Mouse (Mus musculus): Measurements from ENCODE around the gene Fam102a. TPM values are rescaled to one million over a fixed set of nuclear protein-coding genes. Genes with fewer than 3 reads are reported as not detected.
A peak's percentile ranks its signal among the peaks of the same experiment; 100 is the strongest.

Fam102a gene
- polyA plus RNA-seq, 1 experiment from 2014 or later: 10.9 TPM

GRCm38 (mm10) chr2:32549171-32549570 is 14.0 kb downstream of the Fam102a start:
- no peak for ATAC-seq (ENCODE audit: low FRiP score, low read depth)
- H3K36me3 ChIP-seq: peaks cover 20% of the 10 kb centered on the region
- 72% methylated on average over 9 of the region's 9 CpGs for WGBS
- H3K4me3 ChIP-seq: no peak overlapping the region
- H3K9me3 ChIP-seq: no peaks in the 10 kb centered on the region
- H3K4me1 ChIP-seq: peaks cover 26% of the 10 kb centered on the region
- peak overlapping the region; percentile 74; the same call in 1 of the 2 replicates for H3K27ac ChIP-seq
- no peak overlapping the region for H3K4me2 ChIP-seq (replicated peaks)
- H3K27me3 ChIP-seq: no peaks in the 10 kb centered on the region
- no peak overlapping the region for H3K9ac ChIP-seq

GRCm38 (mm10) chr2:32549764-32550163 is 14.6 kb downstream of the Fam102a start:
- WGBS: 33% methylated on average over 6 of the region's 6 CpGs
- Histone ChIP-seq H3K27me3 (no peaks in the 10 kb centered on the region), H3K27ac (peak overlapping the region; percentile 74), H3K36me3 (peaks cover 16% of the 10 kb centered on the region), H3K9me3 (no peaks in the 10 kb centered on the region), H3K4me1 (peaks cover 26% of the 10 kb centered on the region), H3K9ac (no peak overlapping the region), H3K4me2 (replicated peaks) (no peak overlapping the region), H3K4me3 (no peak overlapping the region)
- peak; percentile 48; the same call in 1 of the 2 replicates for ATAC-seq (ENCODE audit: low FRiP score, low read depth)

- WGBS: 69% methylated on average over 5 of the region's 5 CpGs
- no peak overlapping the region for H3K4me3 ChIP-seq
- H3K36me3 ChIP-seq: peaks cover 4% of the 10 kb centered on the region; the same call in 1 of the 2 replicates
- no peak overlapping the region for H3K9ac ChIP-seq
- H3K4me1 ChIP-seq: peaks cover 37% of the 10 kb centered on the region
- no peaks in the 10 kb centered on the region for H3K9me3 ChIP-seq
- no peak overlapping the region for H3K4me2 ChIP-seq (replicated peaks)
- no peak overlapping the region for H3K27ac ChIP-seq
- no peaks in the 10 kb centered on the region for H3K27me3 ChIP-seq
- ATAC-seq (ENCODE audit: low FRiP score, low read depth): no peak
These were observed 16.1 kb downstream of the Fam102a start for GRCm38 (mm10) chr2:32551236-32551635.

GRCm38 (mm10) chr2:32553592-32554148 is 18.5 kb downstream of the Fam102a start:
- peaks cover 43% of the 10 kb centered on the region for H3K4me1 ChIP-seq
- no peak overlapping the region for H3K9ac ChIP-seq

GRCm38 (mm10) chr2:32555484-32555883 is 20.4 kb downstream of the Fam102a start:
- Histone ChIP-seq H3K9me3 (no peaks in the 10 kb centered on the region), H3K27me3 (no peaks in the 10 kb centered on the region), H3K4me1 (peaks cover 25% of the 10 kb centered on the region), H3K9ac (peak overlapping the region; percentile 25; the same call in 1 of the 2 replicates), H3K4me2 (replicated peaks) (no peak overlapping the region), H3K4me3 (no peak overlapping the region), H3K36me3 (peaks cover 28% of the 10 kb centered on the region), H3K27ac (no peak overlapping the region; the same call in 1 of the 2 replicates)
- 57% methylated on average over 4 of the region's 4 CpGs for WGBS
- no peak; the same call in 1 of the 2 replicates for ATAC-seq (ENCODE audit: low FRiP score, low read depth)

More at GRCm38 (mm10) chr2:32553592-32554148, 18.5 kb downstream of the Fam102a start:
- Histone ChIP-seq H3K36me3 (peaks cover 10% of the 10 kb centered on the region), H3K27me3 (no peaks in the 10 kb centered on the region), H3K27ac (no peak overlapping the region), H3K9me3 (no peaks in the 10 kb centered on the region), H3K4me2 (replicated peaks) (no peak overlapping the region), H3K4me3 (no peak overlapping the region)
- WGBS: 84% methylated on average over 7 of the region's 7 CpGs
- ATAC-seq (ENCODE audit: low FRiP score, low read depth): no peak

GRCm38 (mm10) chr2:32556019-32556418 is 20.9 kb downstream of the Fam102a start:
- H3K36me3 ChIP-seq: peaks cover 33% of the 10 kb centered on the region
- no peak overlapping the region for H3K4me3 ChIP-seq
- H3K9ac ChIP-seq: no peak overlapping the region
- H3K4me2 ChIP-seq (replicated peaks): no peak overlapping the region
- no peaks in the 10 kb centered on the region for H3K27me3 ChIP-seq
- peak overlapping the region; percentile 3; the same call in 1 of the 2 replicates for H3K27ac ChIP-seq
- H3K4me1 ChIP-seq: peaks cover 21% of the 10 kb centered on the region
- no peaks in the 10 kb centered on the region for H3K9me3 ChIP-seq
- no peak for ATAC-seq (ENCODE audit: low FRiP score, low read depth)
- 85% methylated on average over 7 of the region's 7 CpGs for whole genome bisulfite sequencing

- Histone ChIP-seq H3K27ac (0 out of 2 replicates have a peak overlapping the region, but pooled peaks have one; percentile 22), H3K9ac (no peak overlapping the region), H3K4me3 (no peak overlapping the region), H3K36me3 (peaks cover 64% of the 10 kb centered on the region), H3K4me2 (replicated peaks) (no peak overlapping the region), H3K27me3 (no peaks in the 10 kb centered on the region), H3K4me1 (peaks cover 20% of the 10 kb centered on the region), H3K9me3 (no peaks in the 10 kb centered on the region)
- no peak for ATAC-seq (ENCODE audit: low FRiP score, low read depth)
- WGBS: 72% methylated on average over 5 of the region's 5 CpGs
These were observed 24.4 kb downstream of the Fam102a start for GRCm38 (mm10) chr2:32559570-32559969.

- Histone ChIP-seq H3K36me3 (peaks cover 73% of the 10 kb centered on the region), H3K27me3 (no peaks in the 10 kb centered on the region), H3K9me3 (no peaks in the 10 kb centered on the region), H3K4me3 (no peak overlapping the region), H3K9ac (no peak overlapping the region), H3K27ac (0 out of 2 replicates have a peak overlapping the region, but pooled peaks have one; percentile 33), H3K4me1 (peaks cover 8% of the 10 kb centered on the region), H3K4me2 (replicated peaks) (no peak overlapping the region)
- ATAC-seq (ENCODE audit: low FRiP score, low read depth): no peak
- WGBS: 42% methylated on average over 4 of the region's 4 CpGs
These were observed 31.5 kb downstream of the Fam102a start for GRCm38 (mm10) chr2:32566536-32567063.

- Histone ChIP-seq H3K4me2 (replicated peaks) (no peak overlapping the region), H3K9me3 (no peaks in the 10 kb centered on the region), H3K4me1 (peaks cover 18% of the 10 kb centered on the region), H3K27me3 (no peaks in the 10 kb centered on the region), H3K4me3 (no peak overlapping the region), H3K9ac (no peak overlapping the region), H3K36me3 (peaks cover 64% of the 10 kb centered on the region), H3K27ac (no peak overlapping the region)
- ATAC-seq (ENCODE audit: low FRiP score, low read depth): no peak
- 72% methylated on average over 5 of the region's 5 CpGs for WGBS
These were observed 33.0 kb downstream of the Fam102a start for GRCm38 (mm10) chr2:32568149-32568548.

GRCm38 (mm10) chr2:32568941-32569340 is 33.8 kb downstream of the Fam102a start:
- no peaks in the 10 kb centered on the region for H3K9me3 ChIP-seq
- H3K9ac ChIP-seq: no peak overlapping the region
- H3K4me2 ChIP-seq (replicated peaks): no peak overlapping the region
- no peak overlapping the region for H3K27ac ChIP-seq
- peaks cover 18% of the 10 kb centered on the region for H3K4me1 ChIP-seq
- peaks cover 63% of the 10 kb centered on the region for H3K36me3 ChIP-seq
- 88% methylated on average over 3 of the region's 3 CpGs for WGBS
- H3K27me3 ChIP-seq: no peaks in the 10 kb centered on the region
- no peak overlapping the region for H3K4me3 ChIP-seq
- ATAC-seq (ENCODE audit: low FRiP score, low read depth): no peak

- peak within 1 kb of the TSS; percentile 82 for H3K4me3 ChIP-seq
- peak within 1 kb of the TSS; percentile 90 for H3K4me2 ChIP-seq (replicated peaks)
- no peaks in the 10 kb centered on the region for H3K9me3 ChIP-seq
- H3K9ac ChIP-seq: peak within 1 kb of the TSS; percentile 79
- ATAC-seq (ENCODE audit: low FRiP score, low read depth): peak; percentile 85
- 1% methylated on average over 36 of the region's 36 CpGs for WGBS
- H3K27me3 ChIP-seq: no peaks in the 10 kb centered on the region
- peaks cover 22% of the 10 kb centered on the region for H3K4me1 ChIP-seq
- peaks cover 43% of the 10 kb centered on the region for H3K36me3 ChIP-seq
- peak within 1 kb of the TSS; percentile 48; the same call in 1 of the 2 replicates for H3K27ac ChIP-seq
These were observed 35.8 kb downstream of the Fam102a start, which contains the start of gene Dpm2 for GRCm38 (mm10) chr2:32570698-32571494. TSS of gene Dpm2 (plus strand) at chr2:32570858.

GRCm38 (mm10) chr2:32572196-32572595 is 37.1 kb downstream of the Fam102a start:
- Histone ChIP-seq H3K27ac (no peak overlapping the region), H3K27me3 (peaks cover 6% of the 10 kb centered on the region), H3K4me1 (peaks cover 25% of the 10 kb centered on the region), H3K36me3 (peaks cover 31% of the 10 kb centered on the region), H3K4me2 (replicated peaks) (peak overlapping the region; percentile 90; the same call in 1 of the 2 replicates), H3K4me3 (peak overlapping the region; percentile 82), H3K9ac (no peak overlapping the region), H3K9me3 (no peaks in the 10 kb centered on the region)
- ATAC-seq (ENCODE audit: low FRiP score, low read depth): no peak
- WGBS: 90% methylated on average over 11 of the region's 11 CpGs

All from limb, embryonic 13.5 days (tissue).